Mouse (Mus musculus) cerebellum, adult (tissue): ENCODE data around the gene Fndc4.

Experiments used
- ATAC-seq: cut with Nextera tagmentation; 2 replicates; pipeline ENCODE4 v1.9.2; 2017; ENCODE audit warnings: mild to moderate bottlenecking, moderate library complexity, mixed read lengths; ENCODE audit not compliant: insufficient number of reproducible peaks, low FRiP score, low TSS enrichment

Gene Fndc4

DNA sequence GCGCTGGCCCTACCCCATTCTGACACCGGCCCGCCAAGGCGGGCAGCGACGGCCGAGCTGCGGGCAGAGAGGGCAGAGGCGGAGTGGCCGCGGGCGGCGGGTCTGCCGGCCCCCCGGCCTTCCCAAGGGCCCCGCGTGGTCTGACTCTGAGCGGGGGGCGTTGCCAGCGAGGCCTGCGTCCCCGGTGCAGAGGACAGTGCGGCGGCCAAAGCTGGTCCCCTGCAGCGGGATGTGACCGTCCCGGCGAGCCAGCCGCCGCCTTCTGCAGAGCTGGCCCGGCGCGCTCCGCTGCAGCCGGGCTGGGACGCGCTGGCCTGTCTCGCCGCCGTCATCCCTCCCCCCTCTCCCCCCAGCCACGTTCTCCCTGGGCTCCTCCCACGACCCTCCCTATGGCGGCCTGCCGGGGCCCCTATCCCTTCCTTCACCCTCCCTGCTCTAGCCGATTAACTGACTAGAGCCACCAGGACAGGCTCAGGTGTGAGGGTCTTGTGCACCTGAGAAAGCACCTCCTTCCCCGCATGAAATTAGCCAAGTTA lies at the start of gene Fndc4:
Gene Fndc4 (minus strand): TSS at position 475 of the 536 bp plus-strand sequence.
- ATAC-seq: peak; percentile 69

DNA sequence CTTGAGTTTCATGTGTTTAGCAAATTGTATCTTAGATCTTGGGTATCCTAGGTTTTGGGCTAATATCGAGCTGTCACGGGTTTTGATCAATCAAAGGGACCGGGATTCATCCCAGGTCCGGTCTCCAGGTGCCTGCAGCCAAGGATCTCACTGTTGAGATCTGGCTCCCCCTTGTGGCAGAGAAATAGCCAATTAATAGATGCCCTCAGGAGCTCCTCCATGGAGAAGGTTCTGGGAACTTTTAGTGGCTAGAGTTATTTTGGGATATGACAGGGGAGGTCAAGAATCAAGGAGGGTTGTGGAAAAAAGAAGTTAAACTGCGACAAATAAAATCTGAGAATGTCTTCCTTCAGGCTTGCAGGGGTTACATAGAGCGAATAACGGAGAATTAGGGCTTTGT lies 32.4 kb upstream of the Fndc4 start:
- no peak; the same call in 1 of the 2 replicates for ATAC-seq

DNA sequence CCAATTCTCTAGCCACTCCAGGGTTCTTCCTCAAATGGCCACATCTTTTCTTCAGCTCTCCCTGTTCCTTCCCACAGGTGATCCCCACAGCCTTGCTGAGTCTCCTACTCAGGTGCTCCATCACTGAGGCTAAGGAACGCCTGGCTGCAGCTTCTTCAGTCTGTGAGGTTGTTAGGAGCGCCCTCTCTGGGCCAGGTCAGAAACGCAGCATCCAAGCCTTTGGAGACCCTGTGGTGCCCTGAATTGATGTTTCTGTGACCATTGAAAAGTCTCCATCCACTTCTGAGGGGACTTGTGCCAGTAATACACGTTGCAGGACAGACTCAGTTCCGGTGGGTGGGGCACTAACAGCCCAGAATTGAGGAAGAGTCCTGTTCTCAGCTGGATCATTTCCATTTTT lies 31.0 kb upstream of the Fndc4 start:
- no peak for ATAC-seq

DNA sequence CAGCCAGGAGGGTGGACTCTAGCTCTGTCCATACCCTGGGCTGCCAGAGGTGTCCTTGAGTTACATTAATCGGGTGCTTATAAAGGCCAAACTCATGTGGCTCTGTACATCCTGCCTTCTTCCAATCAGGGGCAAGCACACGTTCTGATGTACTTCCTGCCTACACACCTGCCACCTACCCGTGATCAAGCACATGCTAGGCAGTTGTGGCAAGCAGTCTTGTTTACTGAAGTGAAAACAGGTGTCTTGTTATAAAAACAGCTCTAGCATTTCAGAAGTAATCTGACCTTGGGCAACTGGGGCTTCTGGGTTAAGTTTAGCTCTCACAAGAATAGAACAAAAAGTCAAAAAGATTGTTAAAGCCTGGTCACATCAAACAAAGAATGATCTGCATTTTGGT lies 28.2 kb upstream of the Fndc4 start:
- ATAC-seq: no peak

DNA sequence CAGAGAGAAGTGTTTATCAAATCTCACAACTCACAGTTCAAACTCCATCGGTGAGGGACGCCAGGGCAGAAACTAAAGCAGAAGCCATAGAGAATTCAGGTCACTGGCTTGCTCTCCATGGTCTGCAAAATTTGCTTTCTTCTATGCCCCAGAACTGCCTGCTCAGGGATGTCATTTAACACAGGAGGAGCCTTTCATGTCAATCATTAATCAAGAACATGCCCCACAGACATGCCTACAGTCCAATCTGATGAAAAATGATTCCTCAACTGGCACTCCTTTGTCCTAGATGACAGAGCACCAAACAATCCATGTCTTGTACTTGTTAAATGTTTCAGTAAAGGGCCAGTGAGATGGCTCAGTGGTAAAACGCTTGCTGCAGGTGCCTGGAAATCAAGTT lies 26.9 kb upstream of the Fndc4 start:
- ATAC-seq: no peak

DNA sequence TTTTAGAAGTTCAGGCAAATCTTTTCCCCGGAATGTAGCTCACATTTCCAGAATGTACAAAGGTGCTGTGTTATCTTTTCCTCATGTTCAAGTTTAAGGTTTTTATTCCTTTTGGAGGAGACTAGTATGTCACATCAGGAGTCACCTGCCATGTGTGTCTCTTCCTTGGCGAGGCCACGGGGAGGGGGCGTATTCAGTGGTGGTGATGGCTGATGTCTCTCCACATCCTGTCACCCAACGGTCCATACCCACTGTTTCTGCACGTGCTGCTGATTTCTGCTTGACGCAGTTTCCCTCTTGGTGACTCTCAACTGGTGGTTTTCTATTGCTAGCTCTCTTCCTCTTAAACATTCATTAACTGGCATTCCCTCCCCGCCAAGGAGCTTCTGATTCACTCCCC lies 16.9 kb upstream of the Fndc4 start:
- no peak for ATAC-seq

DNA sequence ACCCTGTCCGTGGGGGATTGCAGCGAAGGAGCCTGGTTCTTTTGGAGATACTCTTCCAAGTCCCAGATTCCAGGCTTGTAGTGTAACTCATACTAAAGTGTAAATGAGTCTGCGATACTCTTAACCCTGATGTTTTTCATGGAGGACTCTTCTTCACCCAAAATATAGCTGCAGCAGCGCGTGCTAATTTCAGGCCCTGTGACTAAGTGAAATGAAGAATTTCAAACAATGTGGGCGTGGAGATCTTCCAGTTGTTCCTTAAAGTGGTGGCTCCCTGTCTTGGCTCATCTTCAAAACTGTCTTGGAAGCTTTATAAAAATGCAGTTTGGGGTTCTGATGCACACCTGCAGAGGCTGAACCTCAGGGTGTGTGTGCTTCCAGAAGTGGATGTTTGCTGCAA lies 7.2 kb upstream of the Fndc4 start:
- ATAC-seq: no peak

DNA sequence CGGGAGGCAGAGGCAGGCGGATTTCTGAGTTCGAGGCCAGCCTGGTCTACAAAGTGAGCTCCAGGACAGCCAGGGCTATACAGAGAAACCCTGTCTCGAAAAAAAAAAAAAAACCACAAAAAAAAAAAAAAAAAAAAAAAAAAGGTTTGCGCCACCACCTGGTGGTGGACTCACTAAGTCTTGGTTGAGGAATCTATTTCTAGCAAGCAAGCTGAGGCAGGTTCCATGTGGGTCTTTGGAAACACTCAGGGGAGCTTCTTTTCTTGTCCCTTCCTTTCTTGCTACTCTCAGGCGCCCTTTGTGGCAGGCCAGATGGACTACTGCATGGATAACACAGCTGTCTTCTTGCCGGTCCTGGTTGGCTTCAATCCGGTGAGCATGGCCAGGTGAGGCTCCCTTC lies 6.0 kb upstream of the Fndc4 start:
- no peak for ATAC-seq

DNA sequence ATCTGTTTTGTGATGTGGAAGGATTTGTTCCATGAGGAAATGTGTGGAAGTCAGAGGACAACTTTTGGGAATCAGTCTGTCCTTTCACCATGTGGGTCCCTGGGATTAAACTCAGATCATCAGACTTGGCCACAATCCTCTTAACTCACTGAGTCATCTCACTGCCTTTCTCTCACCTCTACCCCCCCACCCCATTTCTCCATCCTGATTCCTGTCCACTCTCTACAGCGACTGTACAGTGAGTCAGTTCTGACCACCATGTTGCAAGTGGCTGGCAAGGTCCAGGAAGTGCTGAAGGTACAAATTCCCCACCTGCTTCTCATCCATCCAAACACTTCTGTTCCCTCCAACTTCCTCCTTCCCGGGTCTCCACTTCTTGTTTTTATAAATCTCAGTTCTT lies 2.6 kb upstream of the Fndc4 start:
- ATAC-seq: no peak

DNA sequence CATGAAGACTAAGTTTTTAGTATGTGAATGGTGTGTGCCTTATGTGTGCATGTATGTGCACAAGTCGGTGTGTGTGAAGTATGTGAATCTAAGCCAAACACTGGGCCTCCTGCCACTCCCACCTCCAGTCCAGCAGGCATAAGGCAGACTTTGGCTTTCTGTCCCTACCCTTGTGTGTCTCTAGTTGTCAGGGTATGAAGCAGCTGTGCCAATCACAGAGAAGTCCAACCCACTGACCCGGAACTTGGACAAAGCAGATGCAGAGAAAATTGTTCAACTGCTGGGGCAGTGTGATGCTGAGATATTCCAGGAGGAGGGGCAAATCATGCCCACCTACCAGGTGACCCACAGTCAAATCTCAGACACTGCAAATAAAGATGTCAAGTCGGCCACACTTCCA lies 2.1 kb upstream of the Fndc4 start:
- no peak for ATAC-seq

DNA sequence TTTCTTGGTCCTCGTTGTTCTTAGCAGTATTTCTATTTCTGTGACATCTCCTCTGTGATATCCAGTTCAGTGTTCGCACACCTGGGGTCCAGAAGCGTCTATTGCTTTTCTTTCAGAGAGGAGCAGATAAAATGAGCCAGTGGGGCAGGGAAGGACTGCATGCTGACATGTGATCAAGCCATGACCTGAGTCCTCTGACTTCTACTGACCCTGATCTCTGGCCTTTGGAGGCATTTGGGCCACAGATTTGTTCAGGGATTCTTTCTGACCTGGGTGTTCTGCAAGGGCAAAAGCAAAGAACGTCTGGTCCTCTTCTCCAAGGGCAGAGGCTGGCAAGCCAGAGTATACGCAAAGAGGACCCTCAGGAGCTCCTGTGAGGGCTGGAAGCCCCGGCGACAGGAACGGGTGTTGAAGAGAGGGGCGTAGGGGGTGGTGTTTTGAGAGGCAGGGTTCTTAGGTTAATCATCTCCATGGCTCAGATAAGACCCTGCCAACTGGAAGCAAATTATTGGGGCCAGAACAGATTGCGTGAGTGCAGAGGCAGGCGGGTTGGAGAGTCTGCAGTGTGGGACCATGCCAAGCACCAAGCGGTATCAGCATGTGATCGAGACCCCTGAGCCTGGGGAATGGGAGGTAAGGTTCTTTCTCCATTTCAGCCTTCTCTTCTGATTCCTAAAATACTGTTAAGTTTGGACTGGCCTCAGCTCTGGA lies 1.3 kb upstream of the Fndc4 start, which contains the start of gene Gckr:
Gene Gckr (plus strand): TSS at position 397 of the 711 bp plus-strand sequence.
- ATAC-seq: no peak

DNA sequence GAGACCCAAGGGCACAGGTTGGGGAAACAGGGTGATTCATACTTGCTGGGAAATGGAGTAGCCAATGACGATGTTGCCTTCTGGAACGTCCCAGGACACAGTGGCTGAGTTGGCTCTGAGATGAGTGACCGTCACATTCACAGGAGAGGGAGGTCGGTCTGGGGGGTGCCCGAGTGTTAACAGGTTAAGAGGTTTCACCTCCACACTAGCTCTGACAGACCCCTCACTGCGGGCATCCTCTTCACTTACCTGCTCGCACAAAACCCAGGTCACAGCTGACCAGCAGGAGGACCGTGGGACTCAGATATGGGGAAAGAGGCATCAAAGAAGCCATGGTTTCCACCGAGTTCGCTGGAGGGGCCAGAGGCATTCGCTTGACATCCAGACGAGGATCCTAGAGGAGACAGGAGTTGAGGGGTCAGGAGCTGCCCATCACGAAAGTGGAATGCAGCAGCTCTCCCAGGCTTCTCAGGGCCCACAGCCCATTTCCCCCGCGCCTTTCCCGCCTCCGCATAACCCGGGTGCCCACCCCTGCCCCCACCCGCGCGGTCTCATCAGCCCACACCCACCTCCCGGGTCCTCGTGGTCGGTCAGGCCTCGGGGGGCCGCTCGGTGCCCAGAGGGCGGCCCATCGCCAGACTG lies 795 bp downstream of the Fndc4 start:
- no peak for ATAC-seq

DNA sequence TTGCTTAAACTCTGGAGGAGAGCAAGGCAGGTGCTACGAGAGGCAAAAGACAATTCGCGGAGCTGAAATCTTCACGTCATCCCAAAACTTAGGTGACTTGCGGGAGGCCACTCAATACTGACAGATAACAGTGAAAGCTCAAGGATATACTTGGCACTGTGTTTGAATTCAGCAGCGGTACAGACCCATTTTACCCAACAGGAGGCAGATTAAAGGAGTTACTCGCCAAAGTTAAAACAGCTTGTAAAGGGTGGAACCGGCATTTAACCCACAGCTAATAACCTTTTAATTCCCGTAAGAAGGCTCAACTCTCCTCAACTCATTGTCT lies 4.6 kb downstream of the Fndc4 start:
- no peak for ATAC-seq

DNA sequence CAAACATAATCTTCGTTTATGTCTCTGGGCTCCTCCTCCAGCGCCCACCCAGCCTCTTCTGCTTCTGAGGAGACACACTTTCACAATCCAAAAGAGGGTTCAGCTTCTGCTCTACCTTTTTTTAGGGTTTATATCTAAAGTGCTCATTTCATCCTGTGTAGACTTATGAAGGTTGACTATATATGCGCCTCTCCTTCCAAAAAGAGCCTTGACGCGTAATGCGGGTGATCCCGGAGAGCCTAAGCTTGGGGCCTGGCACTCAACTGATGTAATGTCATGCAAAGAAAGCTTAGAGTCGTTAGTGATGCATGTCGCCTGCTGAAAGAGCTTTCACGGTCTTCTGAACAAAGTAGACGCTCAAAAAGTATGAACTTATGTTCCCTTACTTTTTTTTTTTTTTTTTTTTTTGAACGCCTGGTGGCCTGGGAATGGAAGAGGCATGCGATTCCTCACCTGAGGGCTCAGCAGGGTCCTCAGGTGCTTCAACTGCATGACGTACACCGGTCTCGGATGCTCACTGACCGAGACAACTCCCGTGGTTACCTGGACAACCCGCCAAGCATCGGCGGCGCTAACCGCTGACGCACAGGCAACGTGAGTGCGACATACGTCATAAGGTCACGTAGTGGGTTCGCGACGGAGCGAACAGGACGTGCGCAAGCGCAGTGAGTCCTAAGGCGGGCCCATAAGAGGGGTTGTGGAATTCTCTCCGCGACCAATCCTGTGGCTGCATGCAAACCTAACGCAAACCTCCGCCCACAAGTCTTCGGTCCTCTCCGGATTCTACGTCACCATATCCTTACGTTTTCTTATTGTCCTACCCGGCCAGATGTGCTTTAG lies 5.1 kb downstream of the Fndc4 start, which contains the start of gene Ift172:
Gene Ift172 (minus strand): TSS at position 596 of the 840 bp plus-strand sequence.
- ATAC-seq: peak; percentile 92

DNA sequence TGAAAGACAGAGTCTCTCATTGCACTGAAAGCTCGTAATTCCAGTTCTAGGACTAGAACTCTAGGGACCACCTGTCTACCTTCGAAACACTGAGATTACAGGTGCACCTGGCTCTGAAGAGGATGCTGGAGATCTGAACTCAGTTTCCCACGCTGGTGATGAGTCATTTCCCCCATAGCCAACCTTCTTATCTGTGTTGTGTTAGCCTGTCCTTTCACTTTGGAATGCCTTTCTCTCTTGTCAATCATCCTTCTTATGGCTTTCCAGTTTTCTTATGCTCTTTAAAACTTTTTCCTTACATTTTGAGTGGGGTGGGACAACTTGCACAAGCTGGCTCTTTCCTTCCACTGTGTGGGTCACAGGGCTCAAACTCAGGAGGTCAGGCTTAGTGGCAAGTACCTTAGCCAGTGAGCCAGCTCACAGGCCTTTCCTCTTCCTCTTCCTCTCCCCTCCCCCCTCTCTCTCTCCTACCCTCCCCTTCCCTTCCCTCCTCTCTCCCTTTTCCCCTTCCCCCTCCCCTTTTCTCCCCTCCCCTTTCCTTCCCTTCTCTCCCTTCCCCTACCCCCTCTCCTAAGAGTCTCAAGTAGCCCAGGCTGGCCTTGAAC lies 6.2 kb downstream of the Fndc4 start:
- ATAC-seq: no peak

DNA sequence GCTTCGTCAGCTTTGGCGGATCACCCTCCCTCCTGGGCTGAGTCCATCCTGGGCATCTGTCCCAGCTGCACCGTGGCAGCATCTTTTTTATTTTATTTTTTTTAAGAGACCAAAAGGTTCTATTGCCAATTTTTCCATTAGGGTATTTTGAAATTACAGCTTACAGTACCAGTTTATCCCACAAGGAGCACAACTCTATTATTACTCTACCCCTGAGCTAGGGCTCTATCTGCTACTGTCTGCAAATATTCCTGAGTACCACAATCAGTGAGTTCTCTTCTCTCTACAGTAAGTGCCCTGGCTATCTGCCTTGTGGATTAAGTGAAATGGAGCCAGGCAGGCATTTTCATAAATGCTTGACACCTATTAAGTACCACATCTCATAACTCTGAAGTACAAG lies 7.2 kb downstream of the Fndc4 start:
- no peak for ATAC-seq

DNA sequence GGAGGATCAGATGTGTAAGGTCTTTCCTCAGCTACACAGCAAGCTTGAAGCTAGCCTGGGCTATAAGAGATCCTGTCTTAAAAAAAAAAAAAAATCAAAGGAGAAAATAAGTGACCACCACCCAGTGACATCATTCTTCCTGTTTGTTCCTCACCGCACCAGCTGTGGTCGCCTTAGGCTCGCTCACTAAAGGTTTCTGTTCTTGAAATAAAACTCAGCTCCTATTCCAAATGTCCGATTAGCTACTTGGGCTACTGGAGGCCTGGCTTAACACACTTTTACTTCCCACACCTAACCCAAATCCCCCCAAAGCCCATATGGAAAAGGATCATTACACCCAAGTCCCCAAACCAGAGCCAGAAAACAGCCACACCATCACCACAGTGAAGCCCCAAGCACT lies 7.7 kb downstream of the Fndc4 start:
- no peak for ATAC-seq

DNA sequence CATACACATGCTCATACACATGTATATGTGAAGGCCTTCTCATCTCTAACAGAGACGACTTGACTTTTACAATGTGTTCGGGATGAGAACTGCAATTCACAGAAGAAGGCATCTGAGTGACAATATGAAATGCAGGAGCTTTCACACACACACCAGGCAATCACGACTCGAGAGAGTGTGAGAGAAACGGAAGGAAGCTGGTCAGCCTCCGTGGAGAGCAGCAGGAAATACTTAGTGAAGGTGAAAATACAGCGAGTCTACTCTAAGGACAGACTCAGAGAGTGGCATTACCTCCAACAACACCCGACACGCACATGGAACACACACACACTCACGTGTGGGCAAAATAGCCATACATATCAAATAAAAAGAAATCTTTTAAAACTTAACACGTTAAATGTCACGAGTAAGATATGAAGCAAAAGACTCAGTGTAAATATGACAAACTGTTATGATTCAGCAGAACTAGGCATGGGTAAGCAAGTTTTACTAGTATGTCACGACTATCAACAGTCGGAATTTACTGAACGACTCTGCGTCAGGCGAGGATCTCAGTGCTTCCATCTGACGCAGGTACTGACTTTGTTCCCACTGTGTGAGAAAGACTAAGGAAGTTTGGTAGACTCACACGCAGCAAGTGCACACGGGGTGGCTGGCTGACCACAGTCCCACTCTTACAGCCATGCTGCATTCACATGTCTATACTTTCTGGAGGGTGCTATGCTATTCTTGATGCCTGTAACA lies 16.5 kb downstream of the Fndc4 start:
- no peak for ATAC-seq

DNA sequence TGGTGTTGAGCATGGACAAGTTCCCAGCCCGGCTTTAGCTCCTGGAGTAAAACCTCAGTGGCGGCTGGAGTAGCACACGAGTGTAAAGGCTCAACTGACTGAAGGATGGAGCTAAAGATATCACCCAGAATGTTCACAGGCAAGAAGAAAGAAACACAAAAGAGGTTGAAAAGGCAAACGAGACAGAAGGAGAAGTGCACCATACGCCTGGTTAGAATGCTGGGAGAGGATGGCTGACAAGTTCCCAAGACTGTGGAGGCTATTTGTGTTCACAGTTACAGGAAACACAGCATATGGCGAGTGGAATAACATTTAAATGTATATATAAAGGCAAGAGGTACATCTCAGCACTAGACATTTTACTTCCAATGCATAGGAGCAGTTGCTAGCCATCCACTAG lies 22.9 kb downstream of the Fndc4 start:
- no peak for ATAC-seq

DNA sequence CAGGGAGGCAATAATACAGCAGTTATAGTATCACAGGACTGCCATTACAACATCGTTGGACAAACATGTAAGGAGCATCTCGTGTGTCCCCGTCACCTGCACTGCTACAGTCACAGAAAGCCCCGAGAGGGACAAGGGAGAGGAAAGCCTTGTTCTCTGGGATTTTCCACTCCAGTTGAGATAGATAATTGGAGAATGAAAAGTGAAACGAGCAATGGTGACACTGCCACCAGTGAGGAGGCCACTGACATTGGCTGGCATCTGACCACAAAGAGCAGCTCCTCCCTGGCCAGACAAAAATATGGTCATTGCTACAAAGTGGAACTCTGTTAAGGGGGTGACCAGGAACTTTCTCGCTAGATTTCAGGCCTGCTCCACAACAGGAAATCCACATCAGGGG lies 28.2 kb downstream of the Fndc4 start:
- no peak for ATAC-seq
